Mouse (Mus musculus): ENCODE results near the gene B3gnt3.

DNA sequence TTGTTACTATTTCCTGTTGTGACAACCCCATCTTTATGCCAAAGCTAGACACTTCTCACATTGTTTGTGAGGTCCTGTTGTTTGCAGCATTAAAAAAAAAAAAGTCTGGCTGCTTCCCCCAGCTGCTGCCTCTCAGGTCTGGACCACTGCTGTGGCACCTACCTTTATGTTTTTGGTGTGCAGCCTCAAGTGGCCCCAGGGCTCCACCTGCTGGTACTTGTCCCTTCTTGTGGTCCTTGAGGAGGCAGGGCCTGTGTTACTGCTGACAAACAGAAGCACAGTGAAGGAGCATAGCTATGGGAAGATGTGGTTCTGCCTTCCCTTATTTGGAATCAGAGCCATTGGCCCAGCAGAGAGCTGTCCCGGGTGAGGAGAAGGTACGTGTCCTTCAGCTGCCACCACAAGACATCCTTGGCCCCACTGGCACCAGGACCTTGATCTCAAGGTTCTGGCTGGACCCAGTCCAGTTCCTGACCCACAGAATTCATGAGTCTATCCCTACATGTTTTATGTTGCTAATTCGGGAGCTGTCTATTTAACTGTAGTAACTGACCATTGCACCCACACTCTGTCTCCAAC, 30.2 kb upstream of the B3gnt3 start:
- TF ChIP-seq CTCF (IDR thresholded peaks at IDR 0.05; ENCODE audit: low read depth) = peak; percentile 78
- no peak for TF ChIP-seq EP300 (optimal IDR thresholded peaks at IDR 0.05)

All from stomach, postnatal 0 days (tissue).